Mouse (Mus musculus) embryonic fibroblast, embryonic 13.5 days (primary cell): Measurements from ENCODE around the gene Ap2m1.

Experiments used
- CTCF ChIP-seq: IDR thresholded peaks from 2 replicates; pipeline ENCODE4 v1.5.1; 2011; ENCODE audit warnings: mild to moderate bottlenecking, control low read depth, low read length, moderate library complexity, borderline replicate concordance; ENCODE audit not compliant: insufficient read depth
- POLR2A ChIP-seq: IDR thresholded peaks from 2 replicates; pipeline ENCODE4 v1.6.1; 2011; ENCODE audit warnings: low read depth, mild to moderate bottlenecking, control low read depth, low read length, moderate library complexity

- TF ChIP-seq CTCF (no peak), POLR2A (no peak)
These were observed 55.9 kb downstream of the Ap2m1 start for GRCm38 (mm10) chr16:20591076-20591705.
